Mouse (Mus musculus) lung, postnatal 25 days (tissue): Measurements from ENCODE around the gene Cdk1.

Experiments used
- DNase-seq: peaks from one replicate; pipeline ENCODE4 v3.0.0; 2022; ENCODE audit warnings: low spot score

Gene Cdk1

DNA sequence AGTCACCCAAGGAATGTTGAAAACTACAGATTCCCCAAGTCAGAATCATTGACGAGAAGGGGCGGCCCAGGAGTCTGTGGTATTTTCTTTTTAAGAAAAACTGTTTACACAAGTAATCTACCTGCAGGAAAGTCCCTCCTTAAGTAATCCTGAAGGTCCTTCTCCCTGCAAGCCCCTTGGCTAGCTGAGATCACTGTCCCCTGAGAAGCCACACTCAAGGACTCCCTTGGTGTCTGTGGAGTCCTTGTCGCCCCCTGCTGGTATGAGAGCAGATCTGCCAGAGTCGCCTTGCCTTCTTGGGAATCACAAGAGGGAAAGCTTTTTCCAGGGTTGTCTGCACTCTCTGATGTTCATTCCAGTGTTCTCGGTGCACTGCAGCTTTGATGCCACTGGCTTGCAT is 45.7 kb downstream of the Cdk1 start:
- peak; percentile 76 for DNase-seq

DNA sequence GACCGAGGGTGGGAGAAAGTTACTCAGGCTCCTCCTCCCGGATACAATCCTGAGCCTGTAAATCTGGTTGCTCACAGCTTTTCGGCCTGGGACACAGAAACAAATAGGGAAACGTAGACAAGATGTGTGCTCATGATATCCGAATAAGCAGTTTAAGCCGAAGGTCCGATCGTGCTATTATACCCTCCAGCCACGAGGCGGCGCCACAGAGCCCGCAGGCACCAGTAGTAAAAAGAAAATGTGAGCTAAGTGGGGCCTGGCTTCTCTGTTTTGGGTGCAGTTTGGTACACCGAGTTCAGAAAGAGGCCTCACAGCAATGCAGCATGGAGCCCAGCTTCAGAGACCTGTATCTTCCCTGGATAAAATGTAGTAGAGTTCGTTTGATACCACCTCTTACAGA is 46.5 kb downstream of the Cdk1 start:
- peak; percentile 31 for DNase-seq

DNA sequence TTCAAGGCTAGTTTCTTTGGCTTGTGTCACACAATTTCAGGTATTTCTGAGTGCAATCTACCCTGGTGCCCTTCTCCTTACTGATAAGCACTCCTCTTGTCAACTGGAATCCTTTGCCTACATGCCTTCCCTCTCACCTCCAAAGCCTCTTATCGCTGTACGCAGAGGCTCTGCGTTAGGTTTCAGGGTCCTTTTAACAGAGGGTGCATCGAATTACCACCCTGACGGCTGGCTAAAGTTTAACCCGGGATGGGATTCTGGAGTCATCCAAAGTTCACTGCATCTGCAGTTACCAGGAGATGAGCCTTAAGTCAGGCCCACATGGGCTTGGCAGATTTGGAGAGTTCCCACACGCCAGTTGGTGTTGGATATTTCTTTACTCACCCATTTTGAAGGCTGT is 47.1 kb downstream of the Cdk1 start:
- no peak for DNase-seq

DNA sequence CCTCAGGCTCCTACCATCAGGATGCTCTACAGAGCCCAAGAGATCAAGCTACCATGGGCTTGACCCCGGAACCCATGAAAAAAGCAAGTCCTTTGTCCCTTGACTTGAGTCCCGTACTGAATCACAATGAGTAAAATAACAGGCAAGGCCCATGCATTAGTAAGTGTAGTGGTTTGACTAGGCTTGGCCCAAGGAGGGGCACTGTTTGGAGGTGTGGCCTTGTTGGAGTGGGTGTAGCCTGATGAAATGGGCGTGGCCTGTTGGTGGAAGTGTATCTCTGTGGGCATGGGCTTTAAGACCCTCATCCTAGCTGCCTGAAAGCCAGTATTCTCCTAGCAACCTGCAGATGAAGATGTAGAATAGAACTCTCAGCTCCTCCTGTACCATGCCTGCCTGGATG is 47.9 kb downstream of the Cdk1 start:
- no peak for DNase-seq

GRCm38 (mm10) chr10:69302667-69303066 is 50.1 kb downstream of the Cdk1 start:
- no peak for DNase-seq

DNA sequence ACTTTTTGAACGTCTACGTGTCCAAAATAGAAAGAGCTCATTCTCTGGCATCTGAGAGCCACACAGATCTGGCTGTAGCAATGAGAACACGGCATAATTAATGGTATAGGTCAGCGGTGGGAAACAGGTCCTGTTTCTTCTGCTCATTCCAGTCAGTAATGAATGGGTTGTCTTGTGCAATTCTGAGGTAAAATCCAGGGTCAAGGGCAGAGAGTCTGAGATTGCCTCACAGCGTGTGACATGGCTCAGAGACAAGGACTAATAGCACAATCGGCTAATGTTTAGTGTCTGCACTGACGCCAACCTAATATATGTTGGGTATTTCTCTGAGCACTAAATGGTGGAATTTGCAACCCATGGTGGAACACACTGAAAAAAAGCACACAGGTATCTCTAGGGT is 52.8 kb downstream of the Cdk1 start:
- DNase-seq, result no peak

GRCm38 (mm10) chr10:69295919-69296318 is 56.8 kb downstream of the Cdk1 start:
- no peak for DNase-seq

DNA sequence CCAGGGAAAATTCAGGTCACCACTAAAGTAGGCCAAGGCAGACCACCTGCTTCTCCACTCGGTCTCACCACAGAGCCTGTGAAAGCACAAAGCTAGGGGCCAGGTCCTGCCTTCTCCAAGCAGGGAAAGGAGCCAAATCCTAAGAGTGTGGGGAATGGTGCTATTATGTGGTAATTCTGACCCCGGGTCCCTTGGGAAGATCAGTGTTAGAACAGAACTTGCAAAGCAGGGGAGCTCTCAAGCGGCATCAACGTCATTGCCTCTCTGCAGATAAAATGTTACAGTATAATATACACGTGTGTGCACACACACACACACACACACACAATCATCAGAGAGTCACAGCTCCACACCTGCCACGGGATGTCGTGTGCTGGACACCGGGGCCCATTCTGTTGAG is 62.0 kb downstream of the Cdk1 start:
- no peak for DNase-seq

DNA sequence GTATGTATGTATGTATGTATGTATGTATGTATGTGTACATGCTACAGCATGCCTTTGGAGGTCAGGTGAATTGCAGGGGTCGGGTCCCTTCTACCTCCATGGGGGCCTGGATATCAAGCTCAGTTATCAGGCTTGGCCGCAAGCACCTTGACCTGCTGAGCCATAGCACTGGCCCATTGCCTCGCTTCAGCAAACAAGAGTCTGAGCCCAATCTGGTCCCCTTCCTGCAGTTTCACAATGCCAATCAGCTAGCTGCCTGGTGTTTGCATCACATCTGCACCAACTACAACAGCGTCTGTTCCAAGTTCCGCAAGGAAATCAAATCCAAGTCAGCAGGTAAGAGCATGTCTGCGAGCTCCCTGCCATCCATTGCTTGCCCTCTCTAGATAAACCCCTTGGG is 64.0 kb downstream of the Cdk1 start:
- DNase-seq, result no peak

- DNase-seq, result no peak
Observed at GRCm38 (mm10) chr10:69288086-69288485, 64.7 kb downstream of the Cdk1 start.

- no peak for DNase-seq
Observed at GRCm38 (mm10) chr10:69286939-69287338, 65.8 kb downstream of the Cdk1 start.
